Mouse (Mus musculus) gastrocnemius, adult 18-20 months (tissue): ENCODE measurements around the gene Prrt1. TPM values are rescaled to one million over a fixed set of nuclear protein-coding genes. Genes with fewer than 3 reads are reported as not detected.

Experiments used
- DNase-seq: peaks from one replicate; pipeline ENCODE4 v3.0.0; 2021; ENCODE audit warnings: low spot score
- total RNA-seq, 2 experiments: library from RNA; stranded (reverse); gene quantifications; 2 replicates each; pipeline ENCODE4 v1.2.3; 2021

Gene Prrt1
- total RNA-seq, 2 experiments from 2014 or later: 0.30 to 0.38 TPM

- DNase-seq: no peak
Measured at GRCm38 (mm10) chr17:34671151-34672066, 42.1 kb downstream of the Prrt1 start.

DNA sequence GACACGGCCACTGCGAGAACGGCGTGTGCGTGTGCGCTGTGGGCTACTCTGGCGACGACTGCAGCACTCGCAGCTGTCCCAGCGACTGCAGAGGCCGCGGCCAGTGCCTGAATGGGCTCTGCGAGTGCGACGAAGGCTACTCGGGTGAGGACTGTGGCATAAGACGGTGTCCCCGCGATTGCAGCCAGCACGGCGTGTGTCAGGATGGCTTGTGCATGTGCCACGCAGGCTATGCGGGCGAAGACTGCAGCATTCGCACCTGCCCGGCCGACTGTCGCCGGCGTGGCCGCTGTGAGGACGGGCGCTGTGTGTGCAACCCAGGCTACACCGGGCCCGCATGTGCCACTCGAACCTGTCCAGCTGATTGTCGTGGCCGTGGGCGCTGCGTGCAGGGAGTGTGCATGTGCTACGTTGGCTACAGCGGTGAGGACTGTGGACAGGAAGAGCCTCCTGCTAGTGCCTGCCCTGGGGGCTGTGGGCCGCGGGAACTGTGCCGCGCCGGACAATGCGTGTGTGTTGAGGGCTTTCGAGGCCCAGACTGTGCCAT is 43.0 kb downstream of the Prrt1 start:
- DNase-seq: no peak

DNA sequence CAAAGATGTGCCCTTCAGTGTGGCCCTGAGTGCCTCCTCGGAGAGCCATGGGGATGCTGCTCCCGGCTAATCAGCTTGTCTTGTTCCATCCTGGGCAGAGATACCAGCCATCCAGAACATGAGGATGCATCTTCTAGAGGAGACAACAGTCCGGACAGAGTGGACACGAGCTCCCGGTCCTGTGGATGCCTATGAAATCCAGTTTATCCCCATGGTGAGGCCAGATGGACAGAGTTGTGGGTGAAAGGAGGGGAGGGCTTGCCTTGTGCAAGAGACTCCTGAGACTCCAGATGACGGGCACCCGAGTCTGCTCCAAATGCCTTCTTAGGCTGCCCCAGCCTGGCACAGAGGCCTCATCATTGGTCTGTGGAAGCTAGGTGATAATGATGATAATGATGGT is 43.8 kb downstream of the Prrt1 start:
- DNase-seq: no peak

DNA sequence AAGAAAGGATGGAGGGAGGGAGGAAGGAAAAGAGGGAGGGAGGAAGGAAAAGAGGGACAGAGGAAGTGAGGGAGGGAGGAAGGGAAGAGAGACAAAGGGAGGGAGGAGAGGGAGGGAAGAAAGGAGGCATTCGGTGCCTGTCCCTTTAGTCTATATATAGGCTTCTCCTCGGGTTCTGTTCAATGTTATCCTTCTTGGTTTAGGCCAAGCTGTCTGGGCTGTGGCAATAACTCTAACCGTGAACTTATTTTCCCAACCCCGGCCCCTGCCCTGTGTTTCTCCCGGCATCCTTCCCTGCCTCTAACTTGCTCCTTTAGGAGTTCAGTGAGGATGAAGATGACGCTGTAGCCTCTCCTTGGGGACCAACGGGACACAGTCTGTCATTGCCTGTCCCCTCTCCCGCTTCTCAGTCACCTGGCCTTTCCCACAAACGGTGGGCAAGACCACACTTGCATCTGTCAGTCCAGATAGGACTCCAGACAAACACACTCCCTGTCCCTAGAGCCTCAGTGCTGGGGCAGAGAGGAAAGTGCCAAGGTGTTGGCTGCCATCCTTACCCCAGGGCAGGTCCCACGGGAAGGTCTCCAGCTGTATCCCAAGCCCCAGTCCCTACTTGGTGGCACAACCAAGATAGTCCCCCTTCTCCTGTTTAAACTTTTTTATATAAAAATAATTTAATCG is 45.3 kb downstream of the Prrt1 start:
- DNase-seq: no peak

GRCm38 (mm10) chr17:34675205-34676092 is 46.1 kb downstream of the Prrt1 start:
- DNase-seq: no peak

DNA sequence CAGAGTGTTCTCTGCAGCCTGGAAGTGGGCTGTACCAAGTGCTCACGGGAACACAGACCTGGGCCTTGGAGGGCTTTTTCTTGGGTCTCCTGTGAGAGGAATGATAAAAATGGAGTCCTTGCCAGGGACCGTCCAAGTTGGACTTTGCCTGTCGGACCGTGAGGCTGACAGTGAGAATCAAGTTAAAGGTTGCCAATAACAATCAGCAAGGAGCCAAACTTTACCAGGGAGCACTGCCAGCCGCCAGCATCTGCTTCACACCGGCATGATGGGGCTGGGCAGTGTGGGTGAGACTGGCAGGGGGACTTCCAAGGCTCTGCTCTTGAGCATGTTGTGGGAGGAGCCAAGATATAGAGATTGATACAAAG is 46.7 kb downstream of the Prrt1 start:
- no peak for DNase-seq

DNA sequence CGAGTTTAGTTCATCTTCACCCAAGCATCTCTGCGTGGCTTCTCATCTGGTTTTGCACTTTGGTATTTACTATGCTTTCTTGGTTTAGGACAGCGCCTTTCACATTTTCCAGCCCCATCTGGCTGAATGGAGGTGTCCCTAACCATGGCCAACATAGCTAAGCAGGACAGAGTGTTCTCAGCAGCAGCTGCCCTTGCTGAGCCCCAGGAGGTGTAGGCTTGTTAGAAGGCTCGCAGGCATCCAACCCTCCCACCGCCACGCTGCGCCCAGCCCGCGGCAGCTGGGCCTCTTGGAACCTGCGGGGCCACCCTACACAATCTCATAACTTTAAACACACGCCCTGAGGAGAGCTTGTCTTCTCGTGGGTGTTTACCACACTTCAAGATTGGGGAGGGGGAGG is 47.3 kb downstream of the Prrt1 start:
- DNase-seq: no peak

GRCm38 (mm10) chr17:34680191-34680590 is 50.9 kb downstream of the Prrt1 start:
- DNase-seq: no peak

GRCm38 (mm10) chr17:34680621-34681020 is 51.3 kb downstream of the Prrt1 start:
- no peak for DNase-seq

- no peak for DNase-seq
Measured at GRCm38 (mm10) chr17:34681132-34681571, 51.8 kb downstream of the Prrt1 start.

DNA sequence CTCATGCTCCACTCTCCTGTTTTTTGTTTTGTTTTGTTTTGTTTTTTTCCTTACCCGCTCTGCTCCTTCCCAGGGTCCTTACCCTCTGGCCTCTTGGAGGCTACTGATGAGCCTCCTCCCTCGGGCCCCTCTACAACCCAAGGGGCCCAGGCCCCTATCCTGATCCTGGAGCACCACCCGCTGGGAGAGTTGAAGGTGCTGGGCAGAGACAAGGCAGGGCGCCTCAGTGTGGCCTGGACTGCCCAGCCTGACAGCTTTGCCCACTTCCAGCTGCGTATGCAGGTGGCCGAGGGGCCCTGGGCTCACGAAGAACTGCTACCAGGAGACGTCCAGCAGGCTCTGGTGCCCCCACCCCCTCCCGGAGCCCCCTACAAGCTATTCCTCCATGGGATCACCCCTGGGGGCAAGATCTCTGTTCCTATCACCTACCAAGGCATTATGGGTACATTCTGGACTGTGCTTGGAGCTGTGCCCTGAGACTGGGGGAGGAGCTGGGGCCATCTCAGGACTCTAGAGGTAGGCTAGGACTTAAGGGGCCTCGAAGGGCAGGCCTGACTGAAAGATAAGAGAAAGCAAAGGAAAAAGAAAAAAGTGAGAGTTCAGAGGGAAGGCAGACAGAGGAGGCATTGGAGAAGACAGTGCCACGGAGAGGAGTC is 52.7 kb downstream of the Prrt1 start:
- DNase-seq: no peak

Other genes with a start within 250 kb of the Prrt1 start
- not detected for gene BC051142, start 230.7 kb upstream of the Prrt1 start, total RNA-seq
- not detected for gene Btnl4, start 152.2 kb upstream of the Prrt1 start, total RNA-seq
- gene Btnl6, start 112.2 kb upstream of the Prrt1 start, total RNA-seq: not detected
- 1 to 10 TPM; 8.0 to 8.9 TPM for gene Notch4, start 65.3 kb upstream of the Prrt1 start, total RNA-seq
- gene Gpsm3, start 39.7 kb upstream of the Prrt1 start, total RNA-seq: 1 to 10 TPM; 1.2 to 1.5 TPM
- 10 to 100 TPM; 12.0 to 12.2 TPM for gene Pbx2, start 38.3 kb upstream of the Prrt1 start, total RNA-seq
- gene Ager, start 31.7 kb upstream of the Prrt1 start, total RNA-seq: not detected
- gene Rnf5, start 25.8 kb upstream of the Prrt1 start, total RNA-seq: 10 to 100 TPM; 22.0 to 22.1 TPM
- gene Agpat1, start 25.3 kb upstream of the Prrt1 start, total RNA-seq: 10 to 100 TPM; 81.6 to 87.7 TPM
- gene Egfl8, start 13.6 kb upstream of the Prrt1 start, total RNA-seq: 1 to 10 TPM; 1.6 to 3.3 TPM
- 10 to 100 TPM; 36.0 to 38.3 TPM for gene Ppt2, start 1.0 kb upstream of the Prrt1 start, total RNA-seq
- 1 to 10 TPM; 5.7 to 6.0 TPM for gene Fkbpl, start 15.2 kb downstream of the Prrt1 start, total RNA-seq
- gene Atf6b, start 17.6 kb downstream of the Prrt1 start, total RNA-seq: 1 to 10 TPM; 5.9 to 7.9 TPM
- 10 to 100 TPM; 28.3 to 32.8 TPM for gene Tnxb, start 41.0 kb downstream of the Prrt1 start, total RNA-seq
- gene C4b, start 114.3 kb downstream of the Prrt1 start, total RNA-seq: 10 to 100 TPM in 1 of 2 experiments, 1 to 10 TPM in 1; 4.3 to 11.7 TPM
- under 1 TPM in 1 of 2 experiments, not detected in 1; 0.21 TPM for gene Cyp21a1, start 175.0 kb downstream of the Prrt1 start, total RNA-seq
- gene Stk19, start 207.4 kb downstream of the Prrt1 start, total RNA-seq: 1 to 10 TPM; 6.6 to 7.6 TPM
- 1 to 10 TPM; 8.3 to 8.8 TPM for gene Dxo, start 207.5 kb downstream of the Prrt1 start, total RNA-seq
- 10 to 100 TPM; 20.8 to 21.3 TPM for gene Skiv2l, start 220.7 kb downstream of the Prrt1 start, total RNA-seq
- 10 to 100 TPM in 1 of 2 experiments, 1 to 10 TPM in 1; 9.0 to 12.0 TPM for gene Nelfe, start 220.9 kb downstream of the Prrt1 start, total RNA-seq
- gene Cfb, start 233.0 kb downstream of the Prrt1 start, total RNA-seq: 1 to 10 TPM; 2.9 to 6.9 TPM
- gene Zbtb12, start 249.9 kb downstream of the Prrt1 start, total RNA-seq: 1 to 10 TPM; 5.9 to 6.9 TPM